Mouse (Mus musculus): ENCODE measurements around the gene Dus4l.

Dus4l gene

GRCm38 (mm10) chr12:31592011-31592410, 62.6 kb downstream of the Dus4l start:
- no peak for DNase-seq (ENCODE audit: low spot score)
